Mouse (Mus musculus) MEL (cell line): ENCODE measurements around the gene Vps35. TPM values are rescaled to one million over a fixed set of nuclear protein-coding genes. Genes with fewer than 3 reads are reported as not detected.

ENCODE experiments used
- DNase-seq: peaks from one replicate; pipeline ENCODE4 v3.0.0; 2011; ENCODE audit warnings: low read depth, low spot score
- H3K27ac ChIP-seq: 2 replicates; pipeline ENCODE4 v1.5.1; 2012; ENCODE audit warnings: low read depth, mild to moderate bottlenecking, control low read depth, low read length, moderate library complexity; ENCODE audit not compliant: control insufficient read depth
- H3K27me3 ChIP-seq, 2 experiments: fragments of 150-350 bp in 1 of 2; sonication (generic) in 1 of 2; 2 replicates each; pipeline ENCODE4 v1.6.1; 2012; ENCODE audit warnings: low read length in 2 of 2, mild to moderate bottlenecking in 2 of 2, improper control_type of control experiment in 1 of 2, moderate library complexity in 1 of 2; ENCODE audit not compliant: insufficient read depth in 2 of 2, control insufficient read depth in 1 of 2
- H3K36me3 ChIP-seq, 2 experiments: 2 replicates each; pipeline ENCODE4 v1.6.1; 2012 to 2014; ENCODE audit warnings: low read length in 2 of 2, improper control_type of control experiment in 1 of 2, inconsistent platforms in 1 of 2, mild to moderate bottlenecking in 1 of 2; ENCODE audit not compliant: insufficient read depth in 2 of 2, control insufficient read depth in 1 of 2
- H3K4me1 ChIP-seq, 2 experiments: fragments of 150-350 bp in 1 of 2; sonication (generic) in 1 of 2; 2 replicates each; pipeline ENCODE4 v1.6.1; 2012; ENCODE audit warnings: low read length in 2 of 2, improper control_type of control experiment in 1 of 2, mild to moderate bottlenecking in 1 of 2; ENCODE audit not compliant: insufficient read depth in 2 of 2, control insufficient read depth in 1 of 2
- H3K4me3 ChIP-seq, 2 experiments: fragments of 150-350 bp in 1 of 2; sonication (generic) in 1 of 2; 2 replicates each; pipeline ENCODE4 v1.5.1; 2012; ENCODE audit warnings: low read depth in 2 of 2, low read length in 2 of 2, mild to moderate bottlenecking in 2 of 2, moderate library complexity in 2 of 2, control low read depth in 1 of 2, improper control_type of control experiment in 1 of 2; ENCODE audit not compliant: control insufficient read depth in 1 of 2, insufficient read depth in 1 of 2
- H3K79me2 ChIP-seq: 2 replicates; pipeline ENCODE4 v1.6.1; 2012; ENCODE audit warnings: mild to moderate bottlenecking, low read length, moderate library complexity; ENCODE audit not compliant: control insufficient read depth, poor library complexity, insufficient read depth
- H3K9ac ChIP-seq: 2 replicates; pipeline ENCODE4 v1.6.1; 2012; ENCODE audit warnings: low read depth, mild to moderate bottlenecking, control low read depth, low read length, moderate library complexity; ENCODE audit not compliant: control insufficient read depth, poor library complexity, severe bottlenecking
- H3K9me3 ChIP-seq: fragments of 150-350 bp; sonication (generic); replicated peaks from 2 replicates; pipeline ENCODE4 v1.6.1; 2012; ENCODE audit warnings: mild to moderate bottlenecking, low read length, improper control_type of control experiment, moderate library complexity; ENCODE audit not compliant: insufficient read depth
- CHD2 ChIP-seq: IDR thresholded peaks from 2 replicates; pipeline ENCODE4 v1.6.1; 2011; ENCODE audit warnings: low read length, improper control_type of control experiment
- E2F4 ChIP-seq: IDR thresholded peaks from 2 replicates; pipeline ENCODE4 v1.6.1; 2011; ENCODE audit warnings: low read depth, low read length, improper control_type of control experiment, borderline replicate concordance
- EP300 ChIP-seq, 2 experiments: IDR thresholded peaks; 2 replicates each; pipeline ENCODE4 v1.6.1; 2011; ENCODE audit warnings: improper control_type of control experiment in 2 of 2, low read length in 2 of 2, low read depth in 1 of 2, mild to moderate bottlenecking in 1 of 2
- GABPA ChIP-seq: IDR thresholded peaks from 2 replicates; pipeline ENCODE4 v1.6.1; 2012; ENCODE audit warnings: low read depth, mild to moderate bottlenecking, inconsistent platforms, low read length, improper control_type of control experiment, moderate library complexity
- GATA1 ChIP-seq: IDR thresholded peaks from 2 replicates; pipeline ENCODE4 v1.6.1; 2011; ENCODE audit warnings: low read depth, low read length, improper control_type of control experiment
- HCFC1 ChIP-seq: IDR thresholded peaks from 2 replicates; pipeline ENCODE4 v1.6.1; 2012; ENCODE audit warnings: low read depth, mild to moderate bottlenecking, inconsistent platforms, low read length, improper control_type of control experiment, moderate library complexity
- MAX ChIP-seq: IDR thresholded peaks from 2 replicates; pipeline ENCODE4 v1.6.1; 2011; ENCODE audit warnings: low read length, improper control_type of control experiment
- MAZ ChIP-seq: IDR thresholded peaks from 2 replicates; pipeline ENCODE4 v1.6.1; 2012; ENCODE audit warnings: low read depth, mild to moderate bottlenecking, inconsistent platforms, low read length, improper control_type of control experiment
- MEF2A ChIP-seq: IDR thresholded peaks from 2 replicates; pipeline ENCODE4 v1.6.1; 2014; ENCODE audit warnings: low read depth, mild to moderate bottlenecking, inconsistent platforms, low read length, improper control_type of control experiment; ENCODE audit not compliant: poor library complexity, insufficient replicate concordance, severe bottlenecking; ENCODE audit errors: extremely low read depth
- MXI1 ChIP-seq: IDR thresholded peaks from 2 replicates; pipeline ENCODE4 v1.6.1; 2011; ENCODE audit warnings: mild to moderate bottlenecking, low read depth, low read length, improper control_type of control experiment
- MYC ChIP-seq: IDR thresholded peaks from 2 replicates; pipeline ENCODE4 v1.6.1; 2011; ENCODE audit warnings: low read depth, mild to moderate bottlenecking, low read length, improper control_type of control experiment, moderate library complexity
- NRF1 ChIP-seq: IDR thresholded peaks from 2 replicates; pipeline ENCODE4 v1.6.1; 2014; ENCODE audit warnings: low read depth, mild to moderate bottlenecking, inconsistent platforms, low read length, improper control_type of control experiment, moderate library complexity; ENCODE audit not compliant: poor library complexity, insufficient read depth, severe bottlenecking
- POLR2A ChIP-seq, 2 experiments: IDR thresholded peaks; 2 replicates each; pipeline ENCODE4 v1.6.1; 2011 to 2012; ENCODE audit warnings: low read length in 2 of 2, mild to moderate bottlenecking in 2 of 2, control low read depth in 1 of 2, improper control_type of control experiment in 1 of 2, low read depth in 1 of 2, moderate library complexity in 1 of 2; ENCODE audit not compliant: control insufficient read depth in 1 of 2, insufficient read depth in 1 of 2, poor library complexity in 1 of 2
- POLR2AphosphoS2 ChIP-seq: IDR thresholded peaks from 2 replicates; pipeline ENCODE4 v1.6.1; 2011; ENCODE audit warnings: low read length, improper control_type of control experiment
- POLR2AphosphoS5 ChIP-seq: IDR thresholded peaks from 2 replicates; pipeline ENCODE4 v1.6.1; 2012; ENCODE audit warnings: low read depth, borderline replicate concordance, mild to moderate bottlenecking, inconsistent platforms, low read length, moderate library complexity, mixed read lengths
- RCOR1 ChIP-seq: IDR thresholded peaks from 2 replicates; pipeline ENCODE4 v1.6.1; 2012; ENCODE audit warnings: low read depth, mild to moderate bottlenecking, inconsistent platforms, low read length, improper control_type of control experiment
- TCF12 ChIP-seq: IDR thresholded peaks from 2 replicates; pipeline ENCODE4 v1.6.1; 2014; ENCODE audit warnings: low read depth, mild to moderate bottlenecking, inconsistent platforms, low read length, improper control_type of control experiment, moderate library complexity
- USF1 ChIP-seq: IDR thresholded peaks from 2 replicates; pipeline ENCODE4 v1.6.1; 2014; ENCODE audit warnings: low read depth, mild to moderate bottlenecking, inconsistent platforms, low read length, improper control_type of control experiment, moderate library complexity
- ZC3H11A ChIP-seq: IDR thresholded peaks from 2 replicates; pipeline ENCODE4 v1.6.1; 2012; ENCODE audit warnings: low read depth, mild to moderate bottlenecking, inconsistent platforms, low read length, improper control_type of control experiment
- ZKSCAN1 ChIP-seq: IDR thresholded peaks from 2 replicates; pipeline ENCODE4 v1.6.1; 2012; ENCODE audit warnings: low read depth, mild to moderate bottlenecking, inconsistent platforms, low read length, improper control_type of control experiment, moderate library complexity
- ZMIZ1 ChIP-seq: IDR thresholded peaks from 2 replicates; pipeline ENCODE4 v1.6.1; 2012; ENCODE audit warnings: low read depth, mild to moderate bottlenecking, inconsistent platforms, low read length, improper control_type of control experiment, moderate library complexity
- polyA plus RNA-seq, 2 experiments: library from polyadenylated mRNA; stranded (reverse) in 1 of 2; unstranded in 1 of 2; fragments of >175 nt in 1 of 2; fragments of >200 nt in 1 of 2; gene quantifications; 2 replicates each; pipeline versions ENCODE4 v1.2.1 to v1.2.4; 2012; ENCODE audit warnings: low replicate concordance in 2 of 2, low read depth in 1 of 2; ENCODE audit not compliant: insufficient read length in 2 of 2, insufficient read depth in 1 of 2, missing spikeins in 1 of 2
- total RNA-seq: library from RNA; depleted of rRNA; stranded (reverse); fragments of 300-350 nt; gene quantifications from 2 replicates; pipeline ENCODE4 v1.2.3, GENCODE M21; 2012

Gene Vps35
- total and polyA plus RNA-seq, 3 experiments = 68.4 to 91.5 TPM; not detected in 1

DNA sequence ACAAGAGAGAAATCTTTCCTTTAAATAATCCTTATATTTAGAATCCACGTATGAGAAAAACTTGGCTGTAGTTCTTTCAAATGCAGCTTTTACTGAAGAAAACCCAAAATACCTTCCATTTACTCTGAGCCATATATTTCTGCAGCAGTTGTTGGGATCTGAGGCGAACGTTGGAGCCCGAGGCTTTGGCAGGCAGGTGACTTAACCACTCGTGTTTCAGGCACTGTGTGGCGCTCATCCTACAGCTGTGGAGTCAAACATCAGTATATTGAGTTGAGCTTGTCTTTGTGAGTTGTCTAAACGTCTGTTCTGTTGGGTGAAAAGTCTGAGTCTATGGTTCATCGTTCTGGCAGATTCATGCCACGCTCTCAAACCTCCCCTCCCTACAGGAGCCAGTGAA, 27.4 kb upstream of the Vps35 start:
- no peak for DNase-seq
- Histone ChIP-seq H3K27me3 (no peaks in the 10 kb centered on the region), H3K9ac (no peak overlapping the region), H3K9me3 (no peaks in the 10 kb centered on the region), H3K4me3 (no peak overlapping the region), H3K4me1 (no peaks in the 10 kb centered on the region), H3K79me2 (no peaks in the 10 kb centered on the region), H3K27ac (no peak overlapping the region), H3K36me3 (no peaks in the 10 kb centered on the region)
- TF ChIP-seq USF1 = no peak
- no peak for TF ChIP-seq ZKSCAN1
- no peak for TF ChIP-seq MAX
- TF ChIP-seq POLR2A (IDR thresholded peaks at IDR 0.05; ENCODE audit: control insufficient read depth in 1 of 2, insufficient read depth in 1 of 2, low read depth in 1 of 2, low read length in 2 of 2, poor library complexity in 1 of 2) = no peak

GRCm38 (mm10) chr8:85323084-85323483, 23.5 kb upstream of the Vps35 start:
- Histone ChIP-seq H3K27me3 (no peaks in the 10 kb centered on the region), H3K4me3 (no peak overlapping the region), H3K27ac (no peak overlapping the region), H3K79me2 (no peaks in the 10 kb centered on the region), H3K36me3 (no peaks in the 10 kb centered on the region), H3K4me1 (no peaks in the 10 kb centered on the region), H3K9me3 (no peaks in the 10 kb centered on the region), H3K9ac (no peak overlapping the region)
- TF ChIP-seq ZC3H11A = no peak
- TF ChIP-seq TCF12 = no peak
- no peak for TF ChIP-seq EP300 (IDR thresholded peaks at IDR 0.05; ENCODE audit: low read depth in 1 of 2, low read length in 2 of 2)
- no peak for TF ChIP-seq E2F4
- no peak for TF ChIP-seq GATA1
- no peak for TF ChIP-seq POLR2A (IDR thresholded peaks at IDR 0.05; ENCODE audit: control insufficient read depth in 1 of 2, insufficient read depth in 1 of 2, low read depth in 1 of 2, low read length in 2 of 2, poor library complexity in 1 of 2)
- TF ChIP-seq MYC = no peak
- TF ChIP-seq CHD2 = no peak
- no peak for TF ChIP-seq GABPA
- TF ChIP-seq POLR2AphosphoS5 = no peak
- TF ChIP-seq ZKSCAN1 = no peak
- TF ChIP-seq MAZ = no peak
- TF ChIP-seq NRF1 = no peak
- TF ChIP-seq ZMIZ1 = no peak
- no peak for TF ChIP-seq MEF2A
- no peak for TF ChIP-seq MXI1
- TF ChIP-seq RCOR1 = no peak
- TF ChIP-seq POLR2AphosphoS2 = no peak
- no peak for TF ChIP-seq USF1
- TF ChIP-seq HCFC1 = no peak
- peak; percentile 24 for DNase-seq
